Mouse (Mus musculus) C2C12 (cell line): ENCODE measurements around the gene Fgd3.

Experiments used
- CEBPB ChIP-seq: IDR thresholded peaks from one replicate; pipeline ENCODE4 v1.6.1; 2011; ENCODE audit warnings: low read depth, mild to moderate bottlenecking, control low read depth, moderate library complexity
- CTCF ChIP-seq: IDR thresholded peaks from one replicate; pipeline ENCODE4 v1.5.1; 2011; ENCODE audit not compliant: control insufficient read depth, insufficient read depth, insufficient read length
- MAX ChIP-seq: IDR thresholded peaks from one replicate; pipeline ENCODE4 v1.6.1; 2011; ENCODE audit warnings: mild to moderate bottlenecking, control low read depth
- MYOD1 ChIP-seq: IDR thresholded peaks from one replicate; pipeline ENCODE4 v1.6.1; 2011; ENCODE audit warnings: low read depth; ENCODE audit not compliant: control insufficient read depth, insufficient read length
- MYOG ChIP-seq: IDR thresholded peaks from one replicate; pipeline ENCODE4 v1.6.1; 2011; ENCODE audit not compliant: control insufficient read depth, insufficient read length; ENCODE audit errors: extremely low read depth
- USF1 ChIP-seq: IDR thresholded peaks from one replicate; pipeline ENCODE4 v1.6.1; 2011; ENCODE audit warnings: low read depth, mild to moderate bottlenecking, control low read depth, moderate library complexity

GRCm38 (mm10) chr13:49364716-49365115, 44.6 kb upstream of the Fgd3 start:
- TF ChIP-seq CTCF, result no peak
- no peak for TF ChIP-seq USF1
- TF ChIP-seq MAX, result no peak
- peak; percentile 94 for TF ChIP-seq CEBPB
- TF ChIP-seq MYOD1, result no peak
- TF ChIP-seq MYOG, result no peak
